Mouse (Mus musculus) frontal cortex, postnatal 14 days (tissue): ENCODE measurements around the gene Cadps.

Source experiments
- DNase-seq, 2 experiments: peaks; one replicate each; pipeline ENCODE4 v3.0.0; 2022; ENCODE audit warnings: low spot score in 2 of 2

Gene Cadps

DNA sequence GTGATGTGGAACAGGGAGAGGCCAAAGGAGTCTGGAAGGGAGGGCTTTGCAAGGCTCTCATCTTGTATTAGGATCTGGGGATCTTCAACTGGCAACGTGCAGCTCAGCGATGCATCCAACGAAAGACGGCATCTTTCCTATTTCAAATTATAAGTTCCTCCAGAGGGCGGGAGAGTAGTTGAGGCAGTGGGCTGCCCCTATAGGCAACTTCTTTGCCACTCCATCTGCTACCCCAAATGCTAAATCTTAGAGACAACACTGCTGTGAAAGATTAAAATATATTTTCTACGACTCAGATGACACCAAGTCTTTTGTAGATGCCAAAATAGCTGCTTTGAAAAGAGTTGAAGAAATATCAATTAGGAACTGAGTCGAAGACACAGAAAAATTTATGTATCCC lies 315.9 kb downstream of the Cadps start:
- DNase-seq = no peak

DNA sequence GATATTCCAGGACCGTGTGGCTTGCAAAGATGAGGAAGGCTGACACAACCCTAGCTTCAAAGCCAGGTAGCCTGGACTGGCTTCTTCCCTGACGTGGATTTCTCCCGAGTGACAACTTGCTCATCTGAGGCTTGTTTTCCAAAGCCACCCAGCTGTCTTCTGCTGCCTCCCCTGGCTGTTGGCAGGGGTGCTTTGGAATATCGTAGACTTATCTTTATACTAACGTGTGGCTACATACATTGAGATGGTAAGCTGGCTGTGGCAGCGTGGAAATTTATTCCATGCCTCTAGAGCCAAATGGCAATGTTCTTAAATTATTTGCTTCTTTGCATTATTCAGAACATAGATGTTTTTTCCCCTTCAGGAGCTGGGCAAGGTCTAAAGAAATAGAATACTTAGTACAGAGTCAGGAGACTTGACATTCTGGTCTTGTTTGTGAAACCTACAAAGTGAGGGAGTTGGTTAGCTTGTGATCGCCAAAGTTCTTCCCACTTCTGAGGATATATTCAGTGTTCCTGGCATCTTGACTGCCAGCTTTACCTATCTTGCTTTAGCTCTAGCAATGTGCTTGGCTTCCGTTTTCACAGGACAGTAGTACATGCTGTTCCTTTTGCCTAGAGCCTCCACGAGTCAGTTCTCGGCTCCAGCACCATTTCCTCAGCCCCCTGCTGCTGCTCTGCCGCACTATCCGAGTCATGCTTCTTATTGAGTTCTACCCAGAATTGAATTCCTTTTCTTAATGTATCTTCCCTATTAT lies 318.5 kb downstream of the Cadps start:
- no peak for DNase-seq

DNA sequence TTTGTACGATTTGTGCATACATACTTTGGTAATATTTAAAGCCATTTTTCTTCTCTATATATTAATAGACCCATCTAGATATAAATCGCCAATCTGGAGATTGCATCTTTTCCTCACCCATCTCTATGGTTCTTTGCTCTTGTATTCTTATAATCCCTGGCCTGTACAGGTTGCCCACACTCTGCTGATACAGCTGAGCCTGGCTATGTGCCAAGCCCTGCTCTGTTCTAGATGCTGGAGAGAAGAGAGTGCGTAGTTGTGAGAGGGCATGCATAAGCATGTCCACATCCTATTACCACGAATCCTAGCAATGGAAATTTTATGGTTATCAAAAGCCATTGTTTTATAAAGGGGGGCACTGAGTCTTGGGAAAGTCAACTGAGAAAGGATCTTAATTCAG lies 360.7 kb downstream of the Cadps start:
- no peak for DNase-seq

DNA sequence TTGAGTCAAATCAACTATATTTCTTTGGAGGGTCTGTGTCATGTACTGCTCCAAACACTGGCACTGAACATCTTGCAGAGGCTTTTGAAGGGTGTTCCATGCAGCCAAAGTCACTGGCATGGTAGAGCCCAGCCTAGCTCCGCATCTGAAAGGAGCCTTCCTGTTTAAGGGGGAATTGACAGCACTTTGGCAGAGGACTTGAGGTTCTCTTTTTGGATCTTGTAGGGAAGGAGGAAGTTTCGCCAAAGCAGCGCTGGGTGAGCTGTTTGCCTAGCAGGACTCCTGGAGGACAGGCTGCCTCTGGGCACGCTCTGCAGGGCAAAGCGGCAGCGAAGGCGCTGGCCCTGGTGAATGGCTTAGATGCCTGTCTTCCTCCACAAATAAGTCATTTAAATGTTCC lies 363.2 kb downstream of the Cadps start:
- DNase-seq = no peak

DNA sequence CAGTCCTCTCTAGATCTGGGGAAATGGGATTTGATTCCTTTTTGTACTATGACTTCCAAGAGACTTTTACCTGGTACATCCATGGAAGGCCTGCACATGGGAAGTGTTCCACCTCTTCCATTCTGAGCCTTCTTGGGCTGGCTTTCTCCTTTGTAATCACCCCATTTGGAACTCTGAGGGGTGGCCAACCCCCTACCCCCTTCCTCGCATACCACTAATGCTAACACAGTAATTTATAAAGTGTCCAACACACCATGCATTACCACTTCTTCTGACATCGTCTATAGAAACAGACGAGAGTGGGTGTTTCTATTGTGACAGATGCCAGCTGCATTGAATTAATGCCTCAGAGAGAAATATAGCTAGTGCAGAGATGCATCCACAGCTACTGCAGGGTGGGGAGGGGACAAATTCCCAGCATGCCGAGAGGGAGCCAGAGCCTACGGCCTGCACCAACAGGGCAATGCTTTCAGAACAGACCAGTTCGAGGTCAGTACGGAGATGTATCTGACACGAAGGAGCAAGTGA lies 367.8 kb downstream of the Cadps start:
- DNase-seq = no peak

DNA sequence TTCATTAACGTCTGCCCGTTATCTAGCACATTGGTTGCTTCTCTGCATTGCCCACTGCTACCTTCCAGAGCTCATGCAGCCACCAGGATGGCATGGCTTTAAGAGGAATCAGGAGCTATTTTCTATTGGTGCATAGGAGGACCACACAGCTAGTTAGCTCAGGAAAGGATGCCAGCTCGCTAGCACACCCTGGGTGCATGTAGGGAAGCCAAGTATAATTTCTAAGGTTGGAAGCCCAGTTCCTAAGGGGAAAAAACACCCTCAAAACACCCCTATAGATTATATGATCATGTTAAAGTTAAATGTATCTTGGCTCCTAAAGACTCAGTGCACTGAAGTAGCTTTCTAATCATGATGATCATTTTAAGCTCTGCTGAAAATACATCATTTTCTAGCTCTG lies 372.1 kb downstream of the Cadps start:
- DNase-seq = no peak

DNA sequence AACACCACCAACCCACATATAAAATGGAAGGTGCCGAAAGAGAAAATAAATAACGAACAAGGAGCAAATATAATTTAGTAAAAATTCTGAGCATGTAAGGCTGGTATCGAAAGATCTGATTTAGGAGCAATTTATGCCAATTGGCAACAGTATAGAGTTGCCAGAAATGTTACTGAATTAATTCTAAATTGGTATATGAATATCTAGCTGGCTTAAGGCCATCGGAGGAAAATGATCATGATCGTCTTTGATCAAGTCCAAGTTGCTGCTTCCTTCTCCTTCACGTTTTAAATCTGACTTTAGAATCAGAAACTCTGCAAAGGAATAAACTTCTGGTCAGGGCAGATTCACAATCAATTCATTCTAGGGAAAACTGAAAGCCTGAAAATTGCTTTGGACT lies 374.0 kb downstream of the Cadps start:
- no peak for DNase-seq

DNA sequence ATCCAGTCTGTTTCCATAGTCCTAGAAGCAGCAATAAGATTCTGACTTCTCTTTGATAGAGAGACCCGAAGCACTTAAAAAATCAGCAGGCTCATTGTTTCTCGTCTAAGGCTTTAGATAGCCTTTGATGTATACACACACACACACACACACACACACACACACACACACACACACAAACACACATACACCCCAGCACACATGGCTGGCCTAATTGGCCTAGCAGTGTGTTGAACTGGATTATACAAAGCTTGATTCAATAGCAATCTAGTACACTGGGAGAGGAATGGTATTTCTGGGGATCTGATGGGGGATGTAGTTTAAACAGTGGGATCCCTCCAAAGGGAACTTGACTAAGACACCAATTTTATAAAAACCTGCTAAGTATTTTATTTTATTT lies 381.9 kb downstream of the Cadps start:
- no peak for DNase-seq

DNA sequence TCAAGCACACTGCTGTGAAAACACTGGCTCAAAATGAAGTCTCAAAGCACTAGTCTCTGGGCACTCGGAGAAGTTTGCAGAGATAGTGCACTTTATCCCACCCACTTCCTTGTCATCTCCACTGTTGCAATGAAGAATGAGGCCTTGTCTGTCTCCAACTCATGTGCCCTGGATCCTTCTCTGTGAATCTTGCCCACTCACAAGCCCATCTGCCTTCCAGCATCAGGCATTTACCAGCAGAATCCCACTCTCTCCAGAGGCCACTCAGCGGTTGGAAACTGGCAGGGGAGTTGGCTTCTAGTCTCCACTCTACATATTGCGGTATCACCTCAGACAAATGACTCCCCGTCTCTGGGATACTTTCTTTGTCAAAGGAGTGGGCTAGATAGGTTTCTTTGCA lies 384.9 kb downstream of the Cadps start:
- DNase-seq = no peak

DNA sequence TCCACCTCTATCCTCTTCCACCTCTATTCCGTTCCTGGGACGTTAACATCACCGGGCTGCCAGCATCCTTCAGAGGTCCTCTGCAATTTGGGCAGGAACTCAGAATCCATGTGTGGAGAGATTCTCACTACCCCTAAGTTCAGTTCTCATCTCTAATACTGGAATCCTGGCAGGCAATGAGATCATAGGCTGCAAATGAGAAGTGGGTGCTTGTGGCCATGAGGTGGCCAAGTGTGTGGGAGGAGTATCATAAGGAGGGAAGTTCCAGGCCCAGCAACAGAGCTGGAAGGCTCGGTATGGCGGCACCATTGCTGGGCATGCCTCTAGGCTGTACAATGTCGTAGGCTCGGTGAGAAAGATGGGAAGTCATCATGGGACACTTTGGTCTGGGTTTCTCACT lies 385.5 kb downstream of the Cadps start:
- DNase-seq = no peak

DNA sequence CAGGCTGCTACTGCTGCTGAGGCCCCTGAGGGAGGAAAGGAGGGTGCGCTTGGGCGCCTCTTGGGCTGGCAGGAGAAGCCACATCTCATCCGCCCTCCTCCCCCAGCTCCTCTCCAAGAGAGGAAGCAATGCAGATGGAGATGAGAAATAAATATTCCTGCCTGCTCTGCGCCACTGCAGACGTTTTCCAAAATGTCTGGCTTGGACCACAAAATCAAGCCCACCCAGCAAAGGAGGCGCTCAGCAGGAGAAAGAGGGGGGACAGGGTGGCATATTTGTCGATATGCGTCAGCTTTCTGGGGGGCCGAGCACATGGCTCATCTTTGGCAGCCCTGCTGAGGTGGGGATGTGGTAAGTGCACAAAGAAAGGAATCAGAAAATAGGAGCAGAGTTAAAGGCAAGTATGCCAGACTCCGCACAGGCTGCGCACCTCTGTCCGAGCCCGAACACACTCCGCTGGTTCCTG lies 385.9 kb downstream of the Cadps start:
- DNase-seq = peak; percentile 23 to 25

DNA sequence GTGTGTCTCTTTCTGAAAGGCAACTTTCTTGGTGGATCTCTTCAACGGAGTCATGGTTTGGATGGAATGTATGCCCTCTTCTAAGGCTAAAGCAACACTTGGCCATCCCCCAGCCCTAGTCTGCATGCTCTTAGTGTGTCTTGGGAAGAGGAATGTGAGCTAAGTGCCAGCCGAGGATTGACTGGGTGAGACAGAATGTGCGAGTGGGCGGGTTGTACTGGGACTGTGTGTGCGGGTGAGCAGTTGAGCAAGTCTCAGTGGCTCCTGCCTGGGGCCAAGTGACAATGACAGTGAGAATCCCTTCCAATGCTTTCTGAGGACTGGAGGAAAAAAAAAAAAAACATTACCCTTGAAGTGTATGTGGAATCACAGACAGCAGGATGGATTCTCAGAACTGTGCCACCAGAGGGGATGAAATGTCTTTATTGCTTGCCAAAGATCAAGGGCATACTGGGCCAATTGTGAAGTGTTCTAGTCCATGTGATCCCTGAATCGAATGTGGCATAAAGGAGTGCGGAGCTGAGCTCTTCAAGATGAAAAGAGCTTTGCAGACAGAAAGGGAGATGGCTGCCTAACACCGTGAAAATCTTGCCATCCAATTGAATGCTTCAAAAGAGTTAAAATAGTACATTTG lies 394.7 kb downstream of the Cadps start:
- no peak for DNase-seq

DNA sequence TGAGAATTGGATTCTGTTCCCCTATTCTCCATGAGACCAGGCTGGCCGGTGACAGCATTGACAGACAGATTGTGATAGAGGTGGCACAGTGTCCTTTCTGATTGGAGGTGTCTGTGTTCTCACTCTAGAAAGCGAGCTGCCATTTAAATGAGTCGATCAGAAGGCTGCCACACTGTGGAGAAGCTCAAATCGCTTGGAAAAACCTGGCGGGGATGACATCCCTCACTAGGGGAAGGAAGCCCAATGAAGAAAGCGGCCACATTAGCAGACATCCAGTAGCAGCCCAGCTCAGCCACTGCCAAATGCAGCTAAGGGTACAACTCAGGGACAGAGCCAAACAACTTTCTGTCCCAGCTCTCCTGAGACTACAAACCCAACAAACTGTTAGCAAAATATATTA lies 397.6 kb downstream of the Cadps start:
- no peak for DNase-seq

DNA sequence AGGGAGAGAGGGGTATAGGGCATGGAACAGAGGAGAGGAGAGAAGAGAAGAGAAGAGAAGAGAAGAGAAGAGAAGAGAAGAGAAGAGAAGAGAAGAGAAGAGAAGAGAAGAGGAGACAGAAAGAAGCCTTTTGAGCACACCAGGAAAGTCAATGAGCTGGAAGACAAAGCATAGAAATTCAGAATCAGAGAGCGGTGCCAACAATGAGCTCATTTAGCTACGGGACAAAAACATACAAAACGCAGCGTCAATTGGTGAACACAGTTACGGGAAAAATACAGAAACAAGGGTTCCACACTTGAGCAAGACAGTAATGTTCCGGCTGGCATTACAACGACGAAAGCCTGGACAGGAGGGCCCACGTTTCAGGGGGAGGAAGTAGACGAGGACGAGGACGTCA lies 412.6 kb downstream of the Cadps start:
- DNase-seq = no peak

DNA sequence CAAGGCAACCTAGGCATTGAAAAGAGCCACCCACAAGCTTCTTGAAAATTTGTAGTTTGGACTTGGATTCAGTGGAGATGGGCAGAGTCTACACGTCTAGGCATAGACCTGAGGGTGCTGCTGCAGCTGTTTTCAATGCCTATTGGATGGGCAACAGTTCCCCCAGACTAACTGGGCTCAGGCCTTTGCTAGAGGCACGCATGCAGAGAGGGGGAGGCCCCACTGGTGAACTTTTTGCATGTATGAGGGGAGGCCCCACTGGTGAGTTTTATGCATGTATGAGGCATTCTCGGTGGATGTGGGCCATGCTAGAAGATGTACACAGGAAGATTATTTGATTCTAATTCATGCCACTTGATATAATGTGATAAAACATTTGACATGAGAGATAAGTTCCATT lies 413.1 kb downstream of the Cadps start:
- no peak for DNase-seq

DNA sequence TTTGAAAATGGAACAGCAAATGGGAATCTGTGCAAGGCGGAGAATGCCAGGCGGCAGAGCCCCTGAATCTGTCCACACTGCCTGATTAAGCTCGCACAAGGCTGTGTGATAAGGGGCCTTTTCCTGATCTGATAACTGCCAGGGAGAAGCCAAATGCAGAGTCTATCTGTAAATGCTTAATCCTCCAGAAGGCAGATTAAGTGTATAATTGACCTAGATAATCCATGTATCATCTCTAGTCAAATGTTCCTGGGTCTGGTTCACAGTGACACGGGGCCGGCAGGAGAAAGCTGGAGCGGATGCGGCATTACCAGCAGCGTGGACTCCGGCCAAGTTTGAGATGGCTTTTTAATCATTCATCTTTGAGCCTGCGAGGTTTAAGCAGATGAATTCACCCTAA lies 416.3 kb downstream of the Cadps start:
- DNase-seq = no peak

DNA sequence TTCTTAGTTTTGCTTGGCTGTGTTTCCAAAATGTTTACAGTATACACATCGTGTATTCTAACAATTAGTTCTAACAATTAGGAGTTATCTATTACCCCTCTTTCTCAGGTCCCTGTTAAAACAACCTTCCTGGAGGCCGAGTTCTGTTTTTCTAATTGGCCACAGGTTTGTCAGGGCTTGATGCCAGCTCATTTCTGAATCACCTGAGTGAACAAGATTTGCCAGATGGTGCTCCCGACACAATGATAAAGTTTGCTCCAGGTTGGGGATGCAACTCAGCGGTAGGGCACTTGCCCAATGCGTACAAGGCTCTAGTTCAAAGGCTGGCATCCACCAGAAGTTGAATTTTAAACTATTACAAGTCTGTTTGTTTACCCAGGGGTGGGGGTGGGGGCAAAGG lies 417.7 kb downstream of the Cadps start:
- no peak for DNase-seq

DNA sequence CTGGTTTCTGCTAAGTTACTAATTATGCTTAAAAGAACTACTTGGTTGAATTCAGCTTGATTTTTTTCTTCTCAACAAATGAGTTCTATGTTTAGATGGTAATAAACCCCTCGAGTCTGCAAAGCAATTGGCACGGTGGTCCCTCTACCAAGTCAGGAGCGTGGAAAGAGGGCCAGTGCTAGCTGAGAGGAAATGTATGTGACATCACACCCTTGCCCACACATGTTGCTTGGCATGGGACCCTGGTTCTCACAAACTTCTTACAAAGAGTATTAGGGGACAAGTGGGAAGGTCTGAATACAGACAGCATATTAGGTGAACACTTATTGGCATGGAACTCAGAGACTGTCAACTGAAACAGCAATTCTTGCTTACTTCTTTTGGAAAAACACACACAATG lies 418.2 kb downstream of the Cadps start:
- no peak for DNase-seq

DNA sequence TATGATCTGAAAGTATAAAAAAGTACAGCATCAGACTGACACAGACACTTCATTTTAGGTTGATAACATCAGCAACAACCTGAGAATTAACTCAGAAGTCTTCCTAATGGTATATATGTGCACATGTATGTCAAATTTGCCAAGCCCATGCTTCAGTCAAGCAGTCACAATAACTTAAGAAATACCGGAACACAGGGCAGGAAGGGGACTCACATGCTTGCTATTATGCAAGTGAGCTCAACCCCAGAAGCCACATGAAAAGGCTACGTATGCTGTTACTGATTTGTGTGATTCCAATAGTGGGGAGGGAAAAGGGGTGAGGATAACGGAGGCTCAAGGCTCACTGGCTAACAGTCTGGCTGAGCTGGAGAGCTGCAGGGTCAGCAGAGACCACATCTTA lies 418.8 kb downstream of the Cadps start:
- no peak for DNase-seq

DNA sequence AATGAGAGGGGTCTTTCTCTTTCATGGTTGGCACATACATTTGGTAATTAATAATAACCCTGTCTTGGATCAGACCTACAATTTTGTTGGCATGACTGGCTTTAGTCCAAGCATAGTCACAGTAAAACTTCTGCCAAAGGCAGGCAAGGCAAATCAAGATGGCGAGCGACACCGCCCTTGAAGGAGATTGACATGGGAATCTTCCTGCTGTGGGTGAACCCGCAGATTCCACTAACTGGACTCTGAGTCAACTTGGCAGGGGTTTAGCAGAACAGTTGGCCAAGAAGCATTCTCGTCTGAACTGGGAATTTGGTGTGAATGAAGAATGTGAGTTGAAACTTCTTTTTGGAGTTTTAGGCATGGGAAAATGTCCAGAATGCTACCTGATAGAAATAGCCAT lies 422.8 kb downstream of the Cadps start:
- DNase-seq = no peak

DNA sequence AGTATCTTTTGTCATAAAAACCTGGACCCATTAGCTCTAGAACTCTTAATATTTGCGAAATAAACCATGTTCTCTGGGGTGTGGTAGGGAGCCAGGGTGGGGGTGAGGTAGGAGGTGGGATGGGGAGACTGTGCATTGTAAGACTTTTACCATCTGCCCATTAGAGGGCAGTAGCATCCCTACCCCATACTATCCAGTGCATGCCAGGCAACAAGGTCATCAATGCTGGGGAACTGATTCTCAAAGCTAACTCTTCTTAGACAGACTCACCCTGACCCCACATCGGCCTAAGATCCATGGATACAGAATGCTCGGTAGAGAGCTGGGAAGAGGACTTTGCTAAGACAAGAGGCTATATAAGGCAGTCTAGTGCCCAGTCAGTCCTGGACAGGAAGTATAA lies 425.3 kb downstream of the Cadps start:
- no peak for DNase-seq

DNA sequence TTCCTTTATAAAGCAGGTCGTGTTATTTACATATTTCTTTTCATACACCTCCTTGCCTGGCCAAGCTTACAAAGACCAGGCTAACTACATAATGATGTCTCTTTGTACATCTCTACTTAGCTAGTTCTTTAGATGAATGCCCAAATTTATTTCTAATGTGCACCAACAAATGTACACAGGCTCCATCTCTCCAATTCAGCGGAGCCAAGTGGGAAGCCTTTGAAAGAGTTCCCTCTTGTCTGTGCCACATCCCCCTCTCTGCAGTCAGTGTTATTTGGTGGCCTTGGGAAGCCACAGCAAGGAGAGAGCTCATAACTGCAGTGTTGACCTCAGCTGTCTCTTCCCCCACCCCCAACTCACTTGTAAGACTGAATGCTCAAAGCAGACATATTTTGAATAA lies 428.6 kb downstream of the Cadps start:
- no peak for DNase-seq

DNA sequence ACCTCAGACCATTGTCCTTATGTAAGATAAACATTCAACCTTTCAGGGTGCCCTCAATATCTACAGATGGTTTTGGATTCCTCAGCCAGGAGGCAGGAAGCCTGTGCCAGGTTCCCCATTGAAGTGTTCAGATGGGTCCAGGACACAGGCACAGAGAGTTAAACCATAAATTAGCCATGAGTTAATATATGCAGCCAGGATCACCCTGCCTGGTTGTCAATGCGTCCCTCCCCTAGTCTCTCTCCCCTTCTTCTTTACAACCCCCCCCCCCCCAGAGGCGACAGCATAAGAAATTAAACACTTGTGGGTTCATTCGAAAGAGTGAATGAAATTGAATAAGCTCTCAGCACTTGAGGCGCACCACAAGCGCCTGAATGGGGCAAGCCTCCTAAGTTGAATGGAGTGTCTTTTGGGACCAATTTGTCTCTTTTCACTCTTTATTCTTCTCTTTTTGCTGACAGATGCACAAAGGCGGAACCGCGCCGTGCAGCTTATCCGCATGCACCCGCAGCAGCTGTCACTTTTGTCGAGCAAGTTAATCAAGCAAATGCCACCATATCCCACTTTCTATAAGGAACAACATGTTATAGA lies 429.5 kb downstream of the Cadps start:
- no peak for DNase-seq
